Mouse (Mus musculus): ENCODE measurements around the gene Cytip.

GRCm38 (mm10) chr2:58159880-58160279 is 35.5 kb downstream of the Cytip start:
- peak; percentile 83 for TF ChIP-seq POLR2A (IDR thresholded peaks at IDR 0.05; ENCODE audit: low read depth, low read length)
- TF ChIP-seq CTCF (IDR thresholded peaks at IDR 0.05; ENCODE audit: extremely low read depth, insufficient read length, insufficient replicate concordance, low read depth, low read length), result no peak
